In genomic region chr1:171501016-171501610, GRCm38 (mm10) we compare ENCODE assay signal across 15 mouse cellular contexts. TPM values are rescaled to one million over a fixed set of nuclear protein-coding genes. Genes with fewer than 3 reads are reported as not detected.
DNase-seq lines count a peak whose midpoint lies in the region; ATAC-seq and TF ChIP-seq lines count a peak whose summit lies in the region.
"Had no signal": no experiment of that assay in that cellular context is flagged by ENCODE, and none has a peak within 500 bp of the region (broad histone marks: within the 10 kb centered on the region; RNA-seq: fewer than 3 reads in every experiment).

No protein-coding gene starts in this region.

- TF ChIP-seq CTCF in stomach, postnatal 0 days (IDR thresholded peaks at IDR 0.05; ENCODE audit: low read depth), result no peak
- TF ChIP-seq CTCF in layer of hippocampus, adult 2 months (conservative IDR thresholded peaks at IDR 0.05), result no peak

- H3K9me3 ChIP-seq in heart, embryonic 10.5 days, result no peaks in the 10 kb centered on the region
- no peaks in the 10 kb centered on the region for H3K9me3 ChIP-seq in intestine, embryonic 15.5 days
- H3K9me3 ChIP-seq in intestine, embryonic 16.5 days (ENCODE audit: control insufficient read depth, low read length), result no peaks in the 10 kb centered on the region
- no peaks in the 10 kb centered on the region for H3K9me3 ChIP-seq in stomach, embryonic 16.5 days (replicated peaks; ENCODE audit: control insufficient read depth, low read length)
- H3K9me3 ChIP-seq in stomach, postnatal 0 days (ENCODE audit: control insufficient read depth, low read length), result no peaks in the 10 kb centered on the region
- H3K9me3 ChIP-seq: G1E had no signal

- no peak for DNase-seq in heart, embryonic 10.5 days (ENCODE audit: low spot score)
- DNase-seq in heart, adult 9 months (ENCODE audit: low spot score in 2 of 2), result no peak
- DNase-seq in stomach, postnatal 0 days (ENCODE audit: low spot score), result no peak
- no peak for DNase-seq in layer of hippocampus, adult 2 months (ENCODE audit: low spot score in 2 of 2)
- DNase-seq: right cerebral cortex, postnatal 4 days; thymus, postnatal 36 days had no signal

- no peak overlapping the region for H3ac ChIP-seq in myocyte (ENCODE audit: control insufficient read depth, insufficient read length)

- peaks cover 3% of the 10 kb centered on the region for H3K79me2 ChIP-seq in myocyte (ENCODE audit: control insufficient read depth, insufficient read depth)

- H3K4me3 ChIP-seq in heart, embryonic 10.5 days, result peak overlapping the region; percentile 45; the same call in 1 of the 2 replicates
- no peak overlapping the region for H3K4me3 ChIP-seq in intestine, embryonic 15.5 days (replicated peaks)
- H3K4me3 ChIP-seq in intestine, embryonic 16.5 days (ENCODE audit: low read length), result no peak overlapping the region
- peak overlapping the region; percentile 23; the same call in 1 of the 2 replicates for H3K4me3 ChIP-seq in stomach, embryonic 16.5 days (replicated peaks; ENCODE audit: low read length)
- no peak overlapping the region for H3K4me3 ChIP-seq in stomach, postnatal 0 days (ENCODE audit: low read depth, low read length)
- no peak overlapping the region for H3K4me3 ChIP-seq in myocyte
- H3K4me3 ChIP-seq in layer of hippocampus, adult 2 months, result no peak overlapping the region

- WGBS in heart, embryonic 10.5 days, result 58% methylated on average over 6 of the region's 6 CpGs
- WGBS in intestine, embryonic 15.5 days, result 58% methylated on average over 6 of the region's 6 CpGs
- WGBS in intestine, embryonic 16.5 days, result 62% methylated on average over 6 of the region's 6 CpGs
- WGBS in stomach, embryonic 16.5 days, result 60% methylated on average over 6 of the region's 6 CpGs
- WGBS in stomach, postnatal 0 days, result 58% methylated on average over 6 of the region's 6 CpGs

- no peak overlapping the region for H3K9ac ChIP-seq in intestine, embryonic 15.5 days
- no peak overlapping the region for H3K9ac ChIP-seq in intestine, embryonic 16.5 days (ENCODE audit: low read depth, low read length)
- H3K9ac ChIP-seq in stomach, embryonic 16.5 days (ENCODE audit: low read length), result no peak overlapping the region
- no peak overlapping the region for H3K9ac ChIP-seq in stomach, postnatal 0 days (ENCODE audit: low read length)

- H3K4me1 ChIP-seq in heart, embryonic 10.5 days, result peaks cover 3% of the 10 kb centered on the region
- 0 out of 2 replicates have a peak, but pooled peaks cover 2% of the 10 kb centered on the region for H3K4me1 ChIP-seq in intestine, embryonic 15.5 days (replicated peaks)
- no peaks in the 10 kb centered on the region; the same call in 1 of the 2 replicates for H3K4me1 ChIP-seq in intestine, embryonic 16.5 days (ENCODE audit: control insufficient read depth, insufficient read depth, low read length)
- peaks cover 7% of the 10 kb centered on the region for H3K4me1 ChIP-seq in stomach, embryonic 16.5 days (ENCODE audit: control insufficient read depth, insufficient read depth, low read length)
- H3K4me1 ChIP-seq in stomach, postnatal 0 days (replicated peaks; ENCODE audit: control insufficient read depth, insufficient read depth), result no peaks in the 10 kb centered on the region

- H3K27ac ChIP-seq in heart, embryonic 10.5 days, result peak overlapping the region; percentile 78; the same call in 1 of the 2 replicates
- 0 out of 2 replicates have a peak overlapping the region, but pooled peaks have one; percentile 59 for H3K27ac ChIP-seq in intestine, embryonic 15.5 days
- H3K27ac ChIP-seq in intestine, embryonic 16.5 days (ENCODE audit: low read length), result no peak overlapping the region
- no peak overlapping the region for H3K27ac ChIP-seq in stomach, embryonic 16.5 days (ENCODE audit: low read length)
- no peak overlapping the region for H3K27ac ChIP-seq in stomach, postnatal 0 days (replicated peaks)
- H3K27ac ChIP-seq in layer of hippocampus, adult 2 months, result no peak overlapping the region

- no peak for ATAC-seq in intestine, embryonic 15.5 days
- no peak for ATAC-seq in intestine, embryonic 16.5 days
- ATAC-seq in stomach, embryonic 16.5 days (ENCODE audit: insufficient read depth, low FRiP score), result no peak
- ATAC-seq in stomach, postnatal 0 days (ENCODE audit: low FRiP score, low TSS enrichment), result no peak

- no peak for TF ChIP-seq EP300 in stomach, postnatal 0 days (optimal IDR thresholded peaks at IDR 0.05)

- TF ChIP-seq POLR2A in myocyte (IDR thresholded peaks at IDR 0.05; ENCODE audit: insufficient read length, low read depth), result no peak

- peak overlapping the region; percentile 51 for H3K4me2 ChIP-seq in intestine, embryonic 15.5 days (replicated peaks)
- H3K4me2 ChIP-seq in intestine, embryonic 16.5 days (ENCODE audit: low read depth, low read length), result no peak overlapping the region
- 0 out of 2 replicates have a peak overlapping the region, but pooled peaks have one; percentile 46 for H3K4me2 ChIP-seq in stomach, embryonic 16.5 days (ENCODE audit: low read depth, low read length)
- no peak overlapping the region for H3K4me2 ChIP-seq in stomach, postnatal 0 days (replicated peaks; ENCODE audit: low read depth)
- H3K4me2 ChIP-seq in myocyte (ENCODE audit: low read depth), result peak overlapping the region; percentile 65

- H3K27me3 ChIP-seq in heart, embryonic 10.5 days (ENCODE audit: insufficient read depth, poor library complexity, severe bottlenecking), result no peaks in the 10 kb centered on the region
- no peaks in the 10 kb centered on the region for H3K27me3 ChIP-seq in intestine, embryonic 15.5 days (replicated peaks)
- H3K27me3 ChIP-seq in intestine, embryonic 16.5 days (replicated peaks; ENCODE audit: control insufficient read depth, insufficient read depth, low read length), result no peaks in the 10 kb centered on the region
- H3K27me3 ChIP-seq in stomach, embryonic 16.5 days (ENCODE audit: control insufficient read depth, insufficient read depth, low read length), result no peaks in the 10 kb centered on the region
- no peaks in the 10 kb centered on the region for H3K27me3 ChIP-seq in stomach, postnatal 0 days (ENCODE audit: control insufficient read depth, insufficient read depth, low read length)
- no peaks in the 10 kb centered on the region for H3K27me3 ChIP-seq in myocyte (ENCODE audit: control insufficient read depth, insufficient read depth, insufficient read length)

- no peaks in the 10 kb centered on the region for H3K36me3 ChIP-seq in heart, embryonic 10.5 days
- no peaks in the 10 kb centered on the region for H3K36me3 ChIP-seq in intestine, embryonic 15.5 days
- no peaks in the 10 kb centered on the region for H3K36me3 ChIP-seq in intestine, embryonic 16.5 days (ENCODE audit: control insufficient read depth, insufficient read depth, low read length)
- no peaks in the 10 kb centered on the region for H3K36me3 ChIP-seq in stomach, embryonic 16.5 days (ENCODE audit: control insufficient read depth, insufficient read depth, low read length)
- no peaks in the 10 kb centered on the region for H3K36me3 ChIP-seq in stomach, postnatal 0 days (ENCODE audit: control insufficient read depth, insufficient read depth, low read length)
- no peaks in the 10 kb centered on the region for H3K36me3 ChIP-seq in myocyte (ENCODE audit: control insufficient read depth, insufficient read depth)
- H3K36me3 ChIP-seq: G1E had no signal

TF ChIP-seq in myocyte, 11 proteins besides CTCF, POLR2A, EP300 and RAD21 (continues in another document):
- TF ChIP-seq MYOD1 (IDR thresholded peaks at IDR 0.05; ENCODE audit: control insufficient read depth in 1 of 3, insufficient read length in 2 of 3, low read depth in 2 of 3) (no peak), TCF3 (IDR thresholded peaks at IDR 0.05; ENCODE audit: insufficient read length, low read depth) (no peak), SRF (IDR thresholded peaks at IDR 0.05; ENCODE audit: control insufficient read depth, insufficient read length, low read depth) (no peak), USF1 (IDR thresholded peaks at IDR 0.05; ENCODE audit: low read depth) (no peak), REST (IDR thresholded peaks at IDR 0.05; ENCODE audit: insufficient read depth, insufficient read length) (no peak), MYOG (IDR thresholded peaks at IDR 0.05; ENCODE audit: control insufficient read depth in 1 of 3, insufficient read depth in 1 of 3, insufficient read length in 2 of 3, low read depth in 2 of 3) (no peak), CEBPB (IDR thresholded peaks at IDR 0.05; ENCODE audit: insufficient read depth, poor library complexity, severe bottlenecking) (no peak), POLR2AphosphoS2 (IDR thresholded peaks at IDR 0.05; ENCODE audit: insufficient read length, low read depth) (no peak), MAX (IDR thresholded peaks at IDR 0.05; ENCODE audit: low read depth) (no peak)

RNA-seq across cellular contexts. Expression of gene Alyref2, which starts 2.2 kb away (rescaled TPM):
- 10.7 and 10.8 TPM in 2 replicates for polyA plus RNA-seq in heart, embryonic 10.5 days (2016; fragmentation: Nextera tagmentation; extraction: Ambion mirVana)
- 12.0 and 12.2 TPM in 2 replicates for polyA plus RNA-seq in intestine, embryonic 15.5 days (2015; fragmentation: Nextera tagmentation; extraction: Ambion mirVana)
- 11.1 and 11.2 TPM in 2 replicates for polyA plus RNA-seq in intestine, embryonic 16.5 days (2015; fragmentation: Nextera tagmentation; extraction: Ambion mirVana)
- 15.7 and 16.3 TPM in 2 replicates for polyA plus RNA-seq in stomach, embryonic 16.5 days (2015; fragmentation: Nextera tagmentation; extraction: Ambion mirVana)
- 11.1 and 11.2 TPM in 2 replicates for polyA plus RNA-seq in stomach, postnatal 0 days (2015; fragmentation: Nextera tagmentation; extraction: Ambion mirVana)
- polyA plus RNA-seq in myocyte (2012; fragmentation: generic; extraction: Trizol), result 6.6 TPM
- total RNA-seq in layer of hippocampus, adult 2 months (2021), result 1 to 10 TPM; 6.2 to 7.2 TPM

RNA-seq across cellular contexts. Expression of gene Itln1, which starts 34.0 kb away (rescaled TPM):
- polyA plus RNA-seq in heart, embryonic 10.5 days (2016; fragmentation: Nextera tagmentation; extraction: Ambion mirVana), result not detected in 2 replicates
- 0.15 TPM in 1 of 2 replicates, not detected in the other for polyA plus RNA-seq in intestine, embryonic 15.5 days (2015; fragmentation: Nextera tagmentation; extraction: Ambion mirVana)
- polyA plus RNA-seq in intestine, embryonic 16.5 days (2015; fragmentation: Nextera tagmentation; extraction: Ambion mirVana), result 0.20 and 0.23 TPM in 2 replicates
- not detected in 2 replicates for polyA plus RNA-seq in stomach, embryonic 16.5 days (2015; fragmentation: Nextera tagmentation; extraction: Ambion mirVana)
- 0.25 and 0.33 TPM in 2 replicates for polyA plus RNA-seq in stomach, postnatal 0 days (2015; fragmentation: Nextera tagmentation; extraction: Ambion mirVana)
- polyA plus RNA-seq in myocyte (2012; fragmentation: generic; extraction: Trizol), result not detected
- total RNA-seq in layer of hippocampus, adult 2 months (2021), result not detected
- total RNA-seq: adrenal gland, postnatal 36 days; G1E; hematopoietic stem cell, adult 5-6 weeks; liver, adult 2 months had no signal
- polyA plus RNA-seq: G1E; liver, adult 2 months; stomach, embryonic 14.5 days had no signal

RNA-seq across cellular contexts. Expression of gene Cd244a, which starts 57.9 kb away (rescaled TPM):
- polyA plus RNA-seq in heart, embryonic 10.5 days (2016; fragmentation: Nextera tagmentation; extraction: Ambion mirVana), result 0.13 TPM in 1 of 2 replicates, not detected in the other
- 0.48 and 0.88 TPM in 2 replicates for polyA plus RNA-seq in intestine, embryonic 15.5 days (2015; fragmentation: Nextera tagmentation; extraction: Ambion mirVana)
- polyA plus RNA-seq in intestine, embryonic 16.5 days (2015; fragmentation: Nextera tagmentation; extraction: Ambion mirVana), result 0.62 and 0.91 TPM in 2 replicates
- polyA plus RNA-seq in stomach, embryonic 16.5 days (2015; fragmentation: Nextera tagmentation; extraction: Ambion mirVana), result 0.81 and 1.4 TPM in 2 replicates
- polyA plus RNA-seq in stomach, postnatal 0 days (2015; fragmentation: Nextera tagmentation; extraction: Ambion mirVana), result 0.21 and 0.33 TPM in 2 replicates
- 0.04 TPM for polyA plus RNA-seq in myocyte (2012; fragmentation: generic; extraction: Trizol)
- total RNA-seq in layer of hippocampus, adult 2 months (2021), result not detected
- polyA plus RNA-seq: G1E had no signal

Comparison
In these comparisons a context has a peak if more than half of its experiments do, and no peak if none do; other contexts are left out.
1. H3K27ac ChIP-seq: peak in heart, embryonic 10.5 days (single experiment) and intestine, embryonic 15.5 days (single experiment); none in intestine, embryonic 16.5 days (single experiment), stomach, embryonic 16.5 days (single experiment), stomach, postnatal 0 days (single experiment) and layer of hippocampus, adult 2 months (single experiment).
2. H3K4me3 ChIP-seq: peak in heart, embryonic 10.5 days (single experiment) and stomach, embryonic 16.5 days (single experiment); none in intestine, embryonic 15.5 days (single experiment), intestine, embryonic 16.5 days (single experiment), stomach, postnatal 0 days (single experiment), myocyte (single experiment) and layer of hippocampus, adult 2 months (single experiment).
3. H3K4me2 ChIP-seq: peak in intestine, embryonic 15.5 days (single experiment), stomach, embryonic 16.5 days (single experiment) and myocyte (single experiment); none in intestine, embryonic 16.5 days (single experiment) and stomach, postnatal 0 days (single experiment).